ENCODE assay signal across 10 mouse cellular contexts in genomic region chr9:67264896-67265295, GRCm38 (mm10).
DNase-seq lines count a peak whose midpoint lies in the region; ATAC-seq lines count a peak whose summit lies in the region.
"Had no signal": no experiment of that assay in that cellular context is flagged by ENCODE, and none has a peak within 500 bp of the region (broad histone marks: within the 10 kb centered on the region; RNA-seq: fewer than 3 reads in every experiment).

No protein-coding gene starts in this region.

- H3K4me3 ChIP-seq in kidney, embryonic 14.5 days (ENCODE audit: low read length), result no peak overlapping the region
- H3K4me3 ChIP-seq in lung, embryonic 15.5 days, result no peak overlapping the region

- H3K27me3 ChIP-seq in kidney, embryonic 14.5 days (ENCODE audit: control insufficient read depth, insufficient read depth, low read length), result no peaks in the 10 kb centered on the region
- H3K27me3 ChIP-seq in lung, embryonic 15.5 days, result no peaks in the 10 kb centered on the region

- DNase-seq in adrenal gland, adult (ENCODE audit: inconsistent age in 2 of 2, low spot score in 1 of 2), result peak; percentile 23 to 63
- DNase-seq in adrenal gland, postnatal 4 days (ENCODE audit: low spot score in 2 of 2), result no peak
- peak; percentile 27 for DNase-seq in kidney, adult 11 months
- peak; percentile 68 for DNase-seq in adrenal gland, postnatal 14 days
- no peak for DNase-seq in retina, embryonic 14.5 days (ENCODE audit: low spot score)
- DNase-seq in left cerebral cortex, adult 18-20 months (ENCODE audit: low spot score in 2 of 2), result no peak
- DNase-seq: cerebellum, postnatal 36 days; thymus, postnatal 25 days had no signal

- ATAC-seq in kidney, embryonic 14.5 days (ENCODE audit: low FRiP score, low TSS enrichment), result no peak
- ATAC-seq in lung, embryonic 15.5 days (ENCODE audit: borderline replicate concordance, extremely low read depth, low FRiP score, low TSS enrichment), result no peak; the same call in 1 of the 2 replicates

- no peak overlapping the region for H3K4me2 ChIP-seq in kidney, embryonic 14.5 days (replicated peaks; ENCODE audit: low read depth, low read length)
- no peak overlapping the region for H3K4me2 ChIP-seq in lung, embryonic 15.5 days

- H3K27ac ChIP-seq in kidney, embryonic 14.5 days (ENCODE audit: low read depth, low read length), result no peak overlapping the region
- H3K27ac ChIP-seq in lung, embryonic 15.5 days, result peak overlapping the region; percentile 40

- WGBS in kidney, embryonic 14.5 days, result 66% methylated on average over 2 of the region's 2 CpGs
- 14% methylated on average over 2 of the region's 2 CpGs for WGBS in lung, embryonic 15.5 days

- H3K9me3 ChIP-seq in kidney, embryonic 14.5 days (ENCODE audit: control insufficient read depth, low read length), result no peaks in the 10 kb centered on the region
- H3K9me3 ChIP-seq in lung, embryonic 15.5 days, result no peaks in the 10 kb centered on the region

- no peak overlapping the region for H3K9ac ChIP-seq in kidney, embryonic 14.5 days (ENCODE audit: low read depth, low read length)
- H3K9ac ChIP-seq in lung, embryonic 15.5 days, result no peak overlapping the region

- H3K4me1 ChIP-seq in kidney, embryonic 14.5 days (ENCODE audit: control insufficient read depth, insufficient read depth, low read length), result peaks cover 9% of the 10 kb centered on the region; the same call in 1 of the 2 replicates
- H3K4me1 ChIP-seq in lung, embryonic 15.5 days, result peaks cover 57% of the 10 kb centered on the region

- H3K36me3 ChIP-seq in kidney, embryonic 14.5 days (ENCODE audit: control insufficient read depth, insufficient read depth, low read length), result no peaks in the 10 kb centered on the region
- H3K36me3 ChIP-seq in lung, embryonic 15.5 days, result no peaks in the 10 kb centered on the region

Comparison
In these comparisons a context has a peak if more than half of its experiments do, and no peak if none do; other contexts are left out.
1. DNase-seq: peak in adrenal gland, adult (2 of 2), kidney, adult 11 months (single experiment) and adrenal gland, postnatal 14 days (single experiment); none in adrenal gland, postnatal 4 days (0 of 2), retina, embryonic 14.5 days (single experiment) and left cerebral cortex, adult 18-20 months (0 of 2).